Mouse (Mus musculus): ENCODE data around the gene Erich6b.

The Erich6b gene

GRCm38 (mm10) chr14:75642080-75642479 lies at the start of gene Erich6b:
Erich6b (plus strand) TSS chr14:75642259.
- no peak for DNase-seq

- no peak for DNase-seq
Measured at GRCm38 (mm10) chr14:75592978-75593377, 49.1 kb upstream of the Erich6b start, which contains the start of gene Spert. Spert (minus strand) TSS chr14:75593116.

GRCm38 (mm10) chr14:75609176-75609575 lies 32.9 kb upstream of the Erich6b start:
- no peak for DNase-seq

GRCm38 (mm10) chr14:75616375-75616774 lies 25.7 kb upstream of the Erich6b start:
- no peak for DNase-seq

- DNase-seq = no peak
Measured at GRCm38 (mm10) chr14:75622984-75623383, 19.1 kb upstream of the Erich6b start.

- DNase-seq = no peak
Measured at GRCm38 (mm10) chr14:75628870-75629269, 13.2 kb upstream of the Erich6b start.

- DNase-seq = peak; percentile 67
Measured at GRCm38 (mm10) chr14:75635350-75635749, 6.7 kb upstream of the Erich6b start.

- DNase-seq = no peak
Measured at GRCm38 (mm10) chr14:75636107-75636506, 6.0 kb upstream of the Erich6b start.

GRCm38 (mm10) chr14:75637641-75638040 lies 4.4 kb upstream of the Erich6b start:
- peak; percentile 54 for DNase-seq

- DNase-seq = no peak
Measured at GRCm38 (mm10) chr14:75640846-75641245, 1.2 kb upstream of the Erich6b start.

- no peak for DNase-seq
Measured at GRCm38 (mm10) chr14:75641369-75641768, 690 bp upstream of the Erich6b start.

- no peak for DNase-seq
Measured at GRCm38 (mm10) chr14:75645461-75645860, 3.4 kb downstream of the Erich6b start.

- DNase-seq = no peak
Measured at GRCm38 (mm10) chr14:75646060-75646459, 4.0 kb downstream of the Erich6b start.

- DNase-seq = no peak
Measured at GRCm38 (mm10) chr14:75646968-75647829, 5.1 kb downstream of the Erich6b start.

GRCm38 (mm10) chr14:75660936-75661335 lies 18.9 kb downstream of the Erich6b start:
- no peak for DNase-seq

GRCm38 (mm10) chr14:75661548-75661947 lies 19.5 kb downstream of the Erich6b start:
- DNase-seq = no peak

- DNase-seq = no peak
Measured at GRCm38 (mm10) chr14:75665430-75666180, 23.5 kb downstream of the Erich6b start.

- DNase-seq = no peak
Measured at GRCm38 (mm10) chr14:75669085-75669645, 27.1 kb downstream of the Erich6b start.

- DNase-seq = no peak
Measured at GRCm38 (mm10) chr14:75676316-75676715, 34.3 kb downstream of the Erich6b start.

GRCm38 (mm10) chr14:75690428-75690827 lies 48.4 kb downstream of the Erich6b start:
- no peak for DNase-seq

- no peak for DNase-seq
Measured at GRCm38 (mm10) chr14:75696096-75696495, 54.0 kb downstream of the Erich6b start.

GRCm38 (mm10) chr14:75697928-75698327 lies 55.9 kb downstream of the Erich6b start:
- no peak for DNase-seq

- no peak for DNase-seq
Measured at GRCm38 (mm10) chr14:75706647-75707046, 64.6 kb downstream of the Erich6b start.

GRCm38 (mm10) chr14:75707771-75708170 lies 65.7 kb downstream of the Erich6b start:
- DNase-seq = no peak

Measured in cerebellum, adult 8-10 months (tissue).